Mouse (Mus musculus): Measurements from ENCODE around the gene Gm6217. TPM values are rescaled to one million over a fixed set of nuclear protein-coding genes. Genes with fewer than 3 reads are reported as not detected.
"Not testable (repeated sequence)": the region's sequence is repeated elsewhere in the genome, so short reads cannot be mapped to it uniquely, and the experiment has no call there.

The Gm6217 gene
- polyA plus RNA-seq, 1 experiment from 2014 or later, result not detected

DNA sequence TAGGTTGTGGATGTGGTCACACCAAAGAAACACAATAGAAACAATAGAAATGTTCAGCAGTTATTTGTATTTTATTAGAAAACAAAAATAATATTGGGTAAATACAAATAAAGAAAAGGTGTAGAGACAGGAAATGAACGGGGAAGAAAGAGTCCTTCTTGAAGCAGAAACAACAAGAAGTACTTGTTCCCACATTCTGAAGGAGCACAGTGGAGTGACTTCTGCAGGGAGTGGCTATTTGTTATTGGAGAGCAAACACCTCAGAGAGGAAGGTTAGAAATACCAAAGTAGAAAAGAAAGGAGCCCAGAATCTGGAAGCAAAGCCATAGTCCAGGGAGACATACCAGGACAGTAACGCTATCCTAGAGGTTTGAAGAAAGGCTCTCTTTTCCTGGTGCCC is 11.3 kb upstream of the Gm6217 start:
- not testable (repeated sequence) for H3K9ac ChIP-seq; H3K27ac ChIP-seq; H3K4me1 ChIP-seq; H3K4me2 ChIP-seq; H3K9me3 ChIP-seq (replicated peaks); H3K4me3 ChIP-seq; H3K27me3 ChIP-seq; ATAC-seq; H3K36me3 ChIP-seq (ENCODE audit: poor library complexity, severe bottlenecking)
- 94% methylated on average over 1 of the region's 2 CpGs for WGBS

DNA sequence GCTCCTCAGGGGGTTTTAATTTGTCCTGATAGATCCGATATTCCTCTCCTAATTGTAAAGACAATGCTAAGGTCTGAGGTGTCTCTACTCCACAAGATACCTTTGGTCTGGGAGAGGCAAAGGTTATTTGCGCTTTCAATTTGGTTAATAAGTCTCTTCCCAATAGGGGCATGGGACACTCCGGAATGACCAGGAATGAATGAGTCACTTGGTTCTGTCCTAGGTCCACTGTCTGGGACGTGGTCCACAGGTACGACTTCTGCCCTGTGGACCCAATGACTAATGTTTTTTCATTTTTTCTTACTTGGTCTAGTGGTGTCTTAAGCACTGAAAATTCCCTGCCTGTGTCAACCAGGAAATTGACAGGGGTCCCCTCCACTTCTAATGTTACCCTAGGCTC is 7.5 kb upstream of the Gm6217 start:
- no peak for ATAC-seq
- H3K4me1 ChIP-seq, result no peaks in the 10 kb centered on the region
- H3K27me3 ChIP-seq, result no peaks in the 10 kb centered on the region
- H3K9me3 ChIP-seq (replicated peaks), result no peaks in the 10 kb centered on the region
- no peak overlapping the region for H3K4me2 ChIP-seq
- no peak overlapping the region for H3K9ac ChIP-seq
- no peaks in the 10 kb centered on the region for H3K36me3 ChIP-seq (ENCODE audit: poor library complexity, severe bottlenecking)
- WGBS, result 95% methylated on average over 5 of the region's 5 CpGs
- H3K4me3 ChIP-seq, result no peak overlapping the region
- H3K27ac ChIP-seq, result no peak overlapping the region

- not testable (repeated sequence) for ATAC-seq; H3K9ac ChIP-seq; H3K9me3 ChIP-seq (replicated peaks); H3K4me3 ChIP-seq; H3K36me3 ChIP-seq (ENCODE audit: poor library complexity, severe bottlenecking); H3K27me3 ChIP-seq; H3K4me1 ChIP-seq; H3K27ac ChIP-seq; H3K4me2 ChIP-seq
- WGBS, result 93% methylated on average over 3 of the region's 3 CpGs
These were observed 641 bp downstream of the Gm6217 start for GRCm38 (mm10) chr1:82930558-82930957.

- Histone ChIP-seq H3K9ac (no peak within 1 kb of the TSS), H3K4me2 (no peak within 1 kb of the TSS), H3K27me3 (no peaks in the 10 kb centered on the region), H3K4me3 (no peak within 1 kb of the TSS), H3K27ac (no peak within 1 kb of the TSS), H3K9me3 (replicated peaks) (no peaks in the 10 kb centered on the region), H3K4me1 (no peaks in the 10 kb centered on the region), H3K36me3 (ENCODE audit: poor library complexity, severe bottlenecking) (no peaks in the 10 kb centered on the region)
- no peak for ATAC-seq
- WGBS, result 97% methylated on average over 6 of the region's 6 CpGs
These were observed 6.5 kb downstream of the Gm6217 start, which contains the start of gene A030014E15Rik for GRCm38 (mm10) chr1:82924650-82925049. A030014E15Rik (plus strand) TSS chr1:82924917.

DNA sequence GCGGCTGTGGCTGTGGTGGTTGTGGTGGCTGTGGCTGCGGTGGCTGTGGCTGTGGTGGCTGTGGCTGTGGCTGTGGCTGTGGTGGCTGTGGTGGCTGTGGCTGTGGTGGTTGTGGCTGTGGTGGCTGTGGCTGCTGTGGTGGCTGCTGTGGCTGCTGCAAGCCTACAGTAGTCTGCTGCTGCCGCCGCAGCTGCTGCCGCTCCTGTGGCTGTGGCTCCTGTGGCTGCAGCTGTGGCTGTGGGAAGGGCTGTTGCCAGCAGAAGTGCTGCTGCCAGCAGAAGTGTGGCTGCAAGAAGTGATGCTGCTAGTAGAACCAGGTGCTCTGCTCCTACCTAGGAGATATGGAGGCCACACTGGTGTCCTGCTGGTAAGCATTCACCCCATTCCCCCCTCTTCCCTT is 17.8 kb downstream of the Gm6217 start:
- not testable (repeated sequence) for H3K27ac ChIP-seq; ATAC-seq; H3K4me3 ChIP-seq; H3K9ac ChIP-seq; H3K4me1 ChIP-seq; H3K4me2 ChIP-seq; H3K36me3 ChIP-seq (ENCODE audit: poor library complexity, severe bottlenecking); H3K27me3 ChIP-seq; H3K9me3 ChIP-seq (replicated peaks)
- WGBS, result 89% methylated on average over 4 of the region's 5 CpGs

GRCm38 (mm10) chr1:82913025-82913424 is 18.2 kb downstream of the Gm6217 start, which contains the start of gene A030005L19Rik:
A030005L19Rik (plus strand) TSS chr1:82913325.
- no peaks in the 10 kb centered on the region for H3K4me1 ChIP-seq
- ATAC-seq, result no peak
- H3K9ac ChIP-seq, result no peak within 1 kb of the TSS
- H3K27me3 ChIP-seq, result no peaks in the 10 kb centered on the region
- no peak within 1 kb of the TSS for H3K4me3 ChIP-seq
- H3K27ac ChIP-seq, result no peak within 1 kb of the TSS
- no peaks in the 10 kb centered on the region for H3K9me3 ChIP-seq (replicated peaks)
- H3K4me2 ChIP-seq, result no peak within 1 kb of the TSS
- H3K36me3 ChIP-seq (ENCODE audit: poor library complexity, severe bottlenecking), result no peaks in the 10 kb centered on the region
- WGBS, result 96% methylated on average over 2 of the region's 3 CpGs

- Histone ChIP-seq H3K4me3 (no peak overlapping the region), H3K4me2 (no peak overlapping the region), H3K9me3 (replicated peaks) (no peaks in the 10 kb centered on the region), H3K27ac (no peak overlapping the region), H3K36me3 (ENCODE audit: poor library complexity, severe bottlenecking) (peaks cover 17% of the 10 kb centered on the region; the same call in 1 of the 2 replicates), H3K9ac (no peak overlapping the region), H3K4me1 (peaks cover 6% of the 10 kb centered on the region; the same call in 1 of the 2 replicates), H3K27me3 (no peaks in the 10 kb centered on the region)
- ATAC-seq, result peak; percentile 35; the same call in 1 of the 2 replicates
- WGBS, result 51% methylated on average over 3 of the region's 3 CpGs
These were observed 25.3 kb downstream of the Gm6217 start for GRCm38 (mm10) chr1:82905886-82906285.

DNA sequence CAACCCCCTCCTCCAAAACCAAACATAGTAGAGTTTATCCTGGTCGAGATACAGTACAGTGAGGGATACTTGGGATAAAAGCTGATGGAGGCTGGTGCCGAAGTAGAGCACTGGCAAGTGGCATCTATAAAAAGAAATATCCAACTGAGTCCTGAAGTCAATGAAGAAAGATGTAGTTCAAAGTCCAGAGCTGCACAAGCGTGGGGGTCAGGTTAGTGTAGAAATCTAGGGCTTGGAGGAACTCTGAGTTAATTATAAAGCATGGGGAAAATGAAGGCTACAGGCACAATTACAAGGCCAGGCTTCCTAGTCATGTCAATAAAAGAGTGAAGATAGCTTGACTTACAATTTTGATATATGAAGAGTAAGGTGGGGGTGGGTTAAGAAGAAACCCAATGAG is 30.0 kb downstream of the Gm6217 start:
- H3K9ac ChIP-seq, result no peak overlapping the region
- H3K9me3 ChIP-seq (replicated peaks), result no peaks in the 10 kb centered on the region
- peaks cover 4% of the 10 kb centered on the region; the same call in 1 of the 2 replicates for H3K4me1 ChIP-seq
- ATAC-seq, result no peak
- H3K27me3 ChIP-seq, result no peaks in the 10 kb centered on the region
- H3K36me3 ChIP-seq (ENCODE audit: poor library complexity, severe bottlenecking), result peaks cover 31% of the 10 kb centered on the region; the same call in 1 of the 2 replicates
- 89% methylated on average over 3 of the region's 3 CpGs for WGBS
- H3K27ac ChIP-seq, result no peak overlapping the region
- H3K4me3 ChIP-seq, result no peak overlapping the region
- H3K4me2 ChIP-seq, result no peak overlapping the region

DNA sequence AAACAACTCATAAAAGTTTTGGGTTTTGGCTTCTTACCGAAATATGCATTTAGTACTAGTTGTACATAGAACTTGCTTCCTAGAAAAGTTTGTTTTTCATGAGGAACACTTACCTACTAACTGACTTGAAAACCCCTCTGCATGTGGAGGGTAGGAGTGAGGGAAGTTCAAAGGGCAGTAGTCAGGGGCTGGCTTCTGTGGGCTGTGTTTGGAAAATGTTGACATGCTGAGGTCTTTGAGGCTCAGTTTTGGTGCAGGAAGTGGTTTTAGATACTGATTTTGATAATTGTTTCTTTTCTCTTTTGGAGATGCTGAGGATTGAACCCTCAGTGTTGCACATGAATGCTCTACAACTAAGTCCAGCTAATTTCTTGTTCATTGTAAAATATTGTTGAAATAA is 30.6 kb downstream of the Gm6217 start:
- Histone ChIP-seq H3K27ac (no peak overlapping the region), H3K4me2 (no peak overlapping the region), H3K9ac (no peak overlapping the region), H3K4me3 (no peak overlapping the region), H3K4me1 (no peaks in the 10 kb centered on the region), H3K9me3 (replicated peaks) (no peaks in the 10 kb centered on the region), H3K36me3 (ENCODE audit: poor library complexity, severe bottlenecking) (peaks cover 31% of the 10 kb centered on the region; the same call in 1 of the 2 replicates), H3K27me3 (no peaks in the 10 kb centered on the region)
- ATAC-seq, result no peak
- 93% methylated on average over 1 of the region's 1 CpGs for WGBS

GRCm38 (mm10) chr1:82893269-82893668 is 37.9 kb downstream of the Gm6217 start:
- WGBS, result 96% methylated on average over 7 of the region's 7 CpGs
- Histone ChIP-seq H3K9me3 (replicated peaks) (no peaks in the 10 kb centered on the region), H3K4me3 (no peak overlapping the region), H3K27me3 (no peaks in the 10 kb centered on the region), H3K36me3 (ENCODE audit: poor library complexity, severe bottlenecking) (peaks cover 27% of the 10 kb centered on the region), H3K4me2 (no peak overlapping the region), H3K27ac (no peak overlapping the region), H3K9ac (no peak overlapping the region), H3K4me1 (no peaks in the 10 kb centered on the region)
- ATAC-seq, result no peak

Other genes with a start within 250 kb of the Gm6217 start
- gene Mff, start 206.5 kb downstream of the Gm6217 start, polyA plus RNA-seq (2015; fragmentation: Nextera tagmentation; extraction: Ambion mirVana), result 336 and 349 TPM in 2 replicates
- gene Tm4sf20, start 162.9 kb downstream of the Gm6217 start, polyA plus RNA-seq (2015; fragmentation: Nextera tagmentation; extraction: Ambion mirVana), result 0.20 and 0.36 TPM in 2 replicates
- gene Gm47791, start 160.2 kb downstream of the Gm6217 start, polyA plus RNA-seq (2015; fragmentation: Nextera tagmentation; extraction: Ambion mirVana), result not detected in 2 replicates
- gene Agfg1, start 91.9 kb downstream of the Gm6217 start, polyA plus RNA-seq (2015; fragmentation: Nextera tagmentation; extraction: Ambion mirVana), result 28.6 and 31.7 TPM in 2 replicates
- not detected in 2 replicates for gene A030005L19Rik, start 18.1 kb downstream of the Gm6217 start, polyA plus RNA-seq (2015; fragmentation: Nextera tagmentation; extraction: Ambion mirVana)
- not detected in 2 replicates for gene A030014E15Rik, start 6.5 kb downstream of the Gm6217 start, polyA plus RNA-seq (2015; fragmentation: Nextera tagmentation; extraction: Ambion mirVana)
- gene A030003K21Rik, start 12.0 kb upstream of the Gm6217 start, polyA plus RNA-seq (2015; fragmentation: Nextera tagmentation; extraction: Ambion mirVana), result not detected in 2 replicates
- not detected in 2 replicates for gene Gm7544, start 24.6 kb upstream of the Gm6217 start, polyA plus RNA-seq (2015; fragmentation: Nextera tagmentation; extraction: Ambion mirVana)
- gene Gm47955, start 28.9 kb upstream of the Gm6217 start, polyA plus RNA-seq (2015; fragmentation: Nextera tagmentation; extraction: Ambion mirVana), result not detected in 2 replicates
- gene Gm47959, start 69.1 kb upstream of the Gm6217 start, polyA plus RNA-seq (2015; fragmentation: Nextera tagmentation; extraction: Ambion mirVana), result not detected in 2 replicates
- gene Slc19a3, start 107.0 kb upstream of the Gm6217 start, polyA plus RNA-seq (2015; fragmentation: Nextera tagmentation; extraction: Ambion mirVana), result 0.35 and 0.59 TPM in 2 replicates
- not detected in 2 replicates for gene Krtap28-10, start 111.1 kb upstream of the Gm6217 start, polyA plus RNA-seq (2015; fragmentation: Nextera tagmentation; extraction: Ambion mirVana)
- gene Gm47969, start 113.5 kb upstream of the Gm6217 start, polyA plus RNA-seq (2015; fragmentation: Nextera tagmentation; extraction: Ambion mirVana), result not detected in 2 replicates
- gene A030005K14Rik, start 128.0 kb upstream of the Gm6217 start, polyA plus RNA-seq (2015; fragmentation: Nextera tagmentation; extraction: Ambion mirVana), result not detected in 2 replicates
- not detected in 2 replicates for gene Krtap28-13, start 129.5 kb upstream of the Gm6217 start, polyA plus RNA-seq (2015; fragmentation: Nextera tagmentation; extraction: Ambion mirVana)
- gene Ccl20, start 185.4 kb upstream of the Gm6217 start, polyA plus RNA-seq (2015; fragmentation: Nextera tagmentation; extraction: Ambion mirVana), result not detected in 2 replicates
- 0.54 and 0.89 TPM in 2 replicates for gene Daw1, start 228.4 kb upstream of the Gm6217 start, polyA plus RNA-seq (2015; fragmentation: Nextera tagmentation; extraction: Ambion mirVana)

Data from forebrain, embryonic 13.5 days (tissue).